Mouse (Mus musculus) CH12.LX (cell line): ENCODE measurements around the gene Rtca. TPM values are rescaled to one million over a fixed set of nuclear protein-coding genes. Genes with fewer than 3 reads are reported as not detected.

Experiments
- DNase-seq: peaks from one replicate; pipeline ENCODE4 v3.0.0-alpha.2; 2013; ENCODE audit errors: extremely low read depth
- H3K27ac ChIP-seq: 2 replicates; pipeline ENCODE4 v1.5.1; 2012; ENCODE audit warnings: low read depth, mild to moderate bottlenecking, control low read depth, moderate library complexity; ENCODE audit not compliant: insufficient read depth
- H3K27me3 ChIP-seq: replicated peaks from 2 replicates; pipeline ENCODE3; 2012; ENCODE audit warnings: inconsistent platforms
- H3K36me3 ChIP-seq, 2 experiments: replicated peaks in 1 of 2; 2 replicates each; pipeline versions ENCODE3 to v1.6.1; 2012; ENCODE audit warnings: inconsistent platforms in 1 of 2, low read length in 1 of 2, mild to moderate bottlenecking in 1 of 2, mixed read lengths in 1 of 2, moderate library complexity in 1 of 2; ENCODE audit not compliant: control insufficient read depth in 1 of 2, insufficient read depth in 1 of 2
- H3K4me1 ChIP-seq, 2 experiments: 2 replicates each; pipeline ENCODE4 v1.6.1; 2012; ENCODE audit warnings: inconsistent platforms in 1 of 2, moderate library complexity in 1 of 2; ENCODE audit not compliant: insufficient read depth in 2 of 2, control insufficient read depth in 1 of 2
- H3K4me2 ChIP-seq: 2 replicates; pipeline ENCODE4 v1.6.1; 2012; ENCODE audit warnings: low read depth, mild to moderate bottlenecking, control low read depth; ENCODE audit not compliant: poor library complexity, insufficient read depth, severe bottlenecking
- H3K4me3 ChIP-seq, 3 experiments: fragments of 150-350 bp in 1 of 3; sonication (generic) in 1 of 3; replicated peaks in 1 of 3; 2 replicates each; pipeline versions ENCODE3 to v1.5.1; 2011 to 2012; ENCODE audit warnings: low read depth in 2 of 3, low read length in 2 of 3, mild to moderate bottlenecking in 2 of 3, moderate library complexity in 2 of 3, control low read depth in 1 of 3, improper control_type of control experiment in 1 of 3, inconsistent platforms in 1 of 3, mixed read lengths in 1 of 3; ENCODE audit not compliant: poor library complexity in 1 of 3
- H3K79me2 ChIP-seq: replicated peaks from 2 replicates; pipeline ENCODE4 v1.6.1; 2012; ENCODE audit warnings: mild to moderate bottlenecking, moderate library complexity; ENCODE audit not compliant: control insufficient read depth, poor library complexity, insufficient read depth, severe bottlenecking; ENCODE audit errors: extremely low read depth
- H3K9ac ChIP-seq: 2 replicates; pipeline ENCODE4 v1.6.1; 2012; ENCODE audit warnings: low read depth, mild to moderate bottlenecking, control low read depth, moderate library complexity; ENCODE audit not compliant: insufficient read depth
- H3K9me3 ChIP-seq: replicated peaks from 2 replicates; pipeline ENCODE3; 2012; ENCODE audit warnings: low read length, inconsistent platforms, mixed read lengths
- BHLHE40 ChIP-seq: IDR thresholded peaks from 2 replicates; pipeline ENCODE4 v1.6.1; 2011; ENCODE audit warnings: mild to moderate bottlenecking, low read depth, low read length, improper control_type of control experiment
- CHD1 ChIP-seq: IDR thresholded peaks from 2 replicates; pipeline ENCODE4 v1.6.1; 2012; ENCODE audit warnings: low read depth, low read length, improper control_type of control experiment, inconsistent platforms
- CHD2 ChIP-seq: IDR thresholded peaks from 2 replicates; pipeline ENCODE4 v1.6.1; 2011; ENCODE audit warnings: low read length, improper control_type of control experiment
- CTCF ChIP-seq, 2 experiments: IDR thresholded peaks in 1 of 2; conservative IDR thresholded peaks in 1 of 2; 2 replicates each; pipeline ENCODE4 v1.5.1; 2011 to 2012; ENCODE audit warnings: low read depth in 2 of 2, low read length in 2 of 2, improper control_type of control experiment in 1 of 2, inconsistent platforms in 1 of 2, mild to moderate bottlenecking in 1 of 2, moderate library complexity in 1 of 2
- E2F4 ChIP-seq: IDR thresholded peaks from 2 replicates; pipeline ENCODE4 v1.6.1; 2011; ENCODE audit warnings: low read depth, low read length, improper control_type of control experiment; ENCODE audit not compliant: insufficient replicate concordance
- ELF1 ChIP-seq: IDR thresholded peaks from 2 replicates; pipeline ENCODE4 v1.6.1; 2014; ENCODE audit warnings: low read depth, mild to moderate bottlenecking, inconsistent platforms, low read length, improper control_type of control experiment
- EP300 ChIP-seq: IDR thresholded peaks from 2 replicates; pipeline ENCODE4 v1.6.1; 2011; ENCODE audit warnings: low read length, improper control_type of control experiment
- ETS1 ChIP-seq: conservative IDR thresholded peaks from 2 replicates; pipeline ENCODE4 v1.6.1; 2012; ENCODE audit warnings: low read depth, mild to moderate bottlenecking, inconsistent platforms, low read length, improper control_type of control experiment, moderate library complexity
- GABPA ChIP-seq: IDR thresholded peaks from 2 replicates; pipeline ENCODE4 v1.6.1; 2012; ENCODE audit warnings: low read depth, low read length, improper control_type of control experiment, inconsistent platforms; ENCODE audit not compliant: insufficient replicate concordance
- HCFC1 ChIP-seq: IDR thresholded peaks from 2 replicates; pipeline ENCODE4 v1.6.1; 2012; ENCODE audit warnings: low read depth, mild to moderate bottlenecking, inconsistent platforms, low read length, improper control_type of control experiment
- IRF4 ChIP-seq: IDR thresholded peaks from 2 replicates; pipeline ENCODE4 v1.6.1; 2014; ENCODE audit warnings: low read depth, mild to moderate bottlenecking, inconsistent platforms, low read length, improper control_type of control experiment
- JUN ChIP-seq: IDR thresholded peaks from 2 replicates; pipeline ENCODE4 v1.6.1; 2011; ENCODE audit warnings: low read depth, mild to moderate bottlenecking, low read length, improper control_type of control experiment, moderate library complexity; ENCODE audit not compliant: insufficient read depth
- JUND ChIP-seq: conservative IDR thresholded peaks from 2 replicates; pipeline ENCODE4 v1.6.1; 2011; ENCODE audit warnings: low read depth, low read length, improper control_type of control experiment
- KAT2A ChIP-seq: IDR thresholded peaks from 2 replicates; pipeline ENCODE4 v1.6.1; 2012; ENCODE audit warnings: low read length, improper control_type of control experiment, inconsistent platforms; ENCODE audit not compliant: insufficient replicate concordance
- MAFK ChIP-seq: IDR thresholded peaks from 2 replicates; pipeline ENCODE4 v1.6.1; 2011; ENCODE audit warnings: low read length, improper control_type of control experiment; ENCODE audit not compliant: insufficient replicate concordance
- MAX ChIP-seq: IDR thresholded peaks from 2 replicates; pipeline ENCODE4 v1.6.1; 2011; ENCODE audit warnings: low read length, improper control_type of control experiment
- MAZ ChIP-seq: IDR thresholded peaks from 2 replicates; pipeline ENCODE4 v1.6.1; 2012; ENCODE audit warnings: low read depth, mild to moderate bottlenecking, inconsistent platforms, low read length, improper control_type of control experiment, moderate library complexity
- MEF2A ChIP-seq: IDR thresholded peaks from 2 replicates; pipeline ENCODE4 v1.6.1; 2014; ENCODE audit warnings: low read depth, mild to moderate bottlenecking, inconsistent platforms, low read length, improper control_type of control experiment, borderline replicate concordance
- MXI1 ChIP-seq: IDR thresholded peaks from 2 replicates; pipeline ENCODE4 v1.6.1; 2011; ENCODE audit warnings: mild to moderate bottlenecking, low read depth, low read length, improper control_type of control experiment
- MYC ChIP-seq: IDR thresholded peaks from 2 replicates; pipeline ENCODE4 v1.6.1; 2011; ENCODE audit warnings: low read depth, mild to moderate bottlenecking, improper control_type of control experiment, low read length
- NELFE ChIP-seq: IDR thresholded peaks from 2 replicates; pipeline ENCODE4 v1.6.1; 2011; ENCODE audit warnings: low read depth, low read length, improper control_type of control experiment
- NRF1 ChIP-seq: IDR thresholded peaks from 2 replicates; pipeline ENCODE4 v1.6.1; 2014; ENCODE audit warnings: low read depth, mild to moderate bottlenecking, inconsistent platforms, low read length, improper control_type of control experiment, moderate library complexity
- PAX5 ChIP-seq: IDR thresholded peaks from 2 replicates; pipeline ENCODE4 v1.6.1; 2012; ENCODE audit warnings: low read length, inconsistent platforms, mixed read lengths
- POLR2A ChIP-seq: IDR thresholded peaks from 2 replicates; pipeline ENCODE4 v1.6.1; 2011; ENCODE audit warnings: low read depth, mild to moderate bottlenecking, improper control_type of control experiment, low read length
- POLR2AphosphoS2 ChIP-seq: IDR thresholded peaks from 2 replicates; pipeline ENCODE4 v1.6.1; 2011; ENCODE audit warnings: low read depth, low read length, improper control_type of control experiment
- RAD21 ChIP-seq: IDR thresholded peaks from 2 replicates; pipeline ENCODE4 v1.6.1; 2011; ENCODE audit warnings: low read depth, mild to moderate bottlenecking, low read length, improper control_type of control experiment, moderate library complexity
- RCOR1 ChIP-seq: conservative IDR thresholded peaks from 2 replicates; pipeline ENCODE4 v1.6.1; 2012; ENCODE audit warnings: low read depth, mild to moderate bottlenecking, inconsistent platforms, low read length, improper control_type of control experiment
- SIN3A ChIP-seq: IDR thresholded peaks from 2 replicates; pipeline ENCODE4 v1.6.1; 2012; ENCODE audit warnings: low read length, improper control_type of control experiment, inconsistent platforms
- SMC3 ChIP-seq: IDR thresholded peaks from 2 replicates; pipeline ENCODE4 v1.6.1; 2011; ENCODE audit warnings: low read depth, low read length, improper control_type of control experiment
- TBP ChIP-seq: conservative IDR thresholded peaks from 2 replicates; pipeline ENCODE4 v1.6.1; 2011; ENCODE audit warnings: low read depth, low read length, improper control_type of control experiment
- TCF12 ChIP-seq: IDR thresholded peaks from 2 replicates; pipeline ENCODE4 v1.6.1; 2014; ENCODE audit warnings: low read depth, mild to moderate bottlenecking, inconsistent platforms, low read length, improper control_type of control experiment
- UBTF ChIP-seq: IDR thresholded peaks from 2 replicates; pipeline ENCODE4 v1.6.1; 2012; ENCODE audit warnings: low read depth, mild to moderate bottlenecking, inconsistent platforms, low read length, improper control_type of control experiment, moderate library complexity
- USF1 ChIP-seq: IDR thresholded peaks from 2 replicates; pipeline ENCODE4 v1.6.1; 2014; ENCODE audit warnings: low read depth, mild to moderate bottlenecking, inconsistent platforms, low read length, improper control_type of control experiment
- USF2 ChIP-seq: conservative IDR thresholded peaks from 2 replicates; pipeline ENCODE4 v1.6.1; 2011; ENCODE audit warnings: low read depth, low read length, improper control_type of control experiment
- ZC3H11A ChIP-seq: IDR thresholded peaks from 2 replicates; pipeline ENCODE4 v1.6.1; 2012; ENCODE audit warnings: low read depth, mild to moderate bottlenecking, inconsistent platforms, low read length, improper control_type of control experiment
- ZKSCAN1 ChIP-seq: IDR thresholded peaks from 2 replicates; pipeline ENCODE4 v1.6.1; 2012; ENCODE audit warnings: low read depth, inconsistent platforms, low read length, improper control_type of control experiment, borderline replicate concordance
- ZMIZ1 ChIP-seq: IDR thresholded peaks from 2 replicates; pipeline ENCODE4 v1.6.1; 2012; ENCODE audit warnings: low read depth, mild to moderate bottlenecking, inconsistent platforms, low read length, improper control_type of control experiment
- ZNF384 ChIP-seq: IDR thresholded peaks from 2 replicates; pipeline ENCODE4 v1.6.1; 2012; ENCODE audit warnings: low read depth, low read length, improper control_type of control experiment, inconsistent platforms
- dilution Hi-C: fragments of 300-500 bp; cut with MboI; formaldehyde crosslinking; loops from 2 replicates; pipeline ENCODE4 v1.14.3; 2020; ENCODE audit warnings: low sequenced_read_pairs; ENCODE audit not compliant: extremely low pct_unique_long_range_greater_than_20kb, extremely low pct_ligation_motif_present
- in situ Hi-C: fragments of 300-500 bp; cut with MboI; formaldehyde crosslinking; loops from 3 replicates; pipeline ENCODE4 v1.14.3; 2019; ENCODE audit warnings: low sequenced_read_pairs, low pct_ligation_motif_present, low pct_unique_long_range_greater_than_20kb, mixed read lengths
- polyA plus RNA-seq: library from polyadenylated mRNA; unstranded; fragments of >175 nt; gene quantifications from 2 replicates; pipeline ENCODE4 v1.2.1, GENCODE M21; 2012; ENCODE audit warnings: low read depth; ENCODE audit not compliant: insufficient read length
- total RNA-seq, 2 experiments: library from RNA; depleted of rRNA; stranded (reverse); fragments of 300-350 nt in 1 of 2; fragments of >200 nt in 1 of 2; gene quantifications; 2 replicates each; pipeline ENCODE4 v1.2.3; 2012 to 2014

Gene Rtca
- total and polyA plus RNA-seq, 3 experiments: 57.8 to 80.1 (median 75.5) TPM

GRCm38 (mm10) chr3:116512904-116513716, 5.1 kb upstream of the Rtca start, which contains the start of gene Dbt:
Gene Dbt, plus strand, starts transcription at chr3:116513070.
- peak within 1 kb of the TSS; percentile 75 for H3K4me2 ChIP-seq
- no peaks in the 10 kb centered on the region; the same call in 1 of the 2 replicates for H3K79me2 ChIP-seq
- H3K4me1 ChIP-seq: peaks cover 13 to 39% of the 10 kb centered on the region in 2 experiments
- H3K27me3 ChIP-seq: no peaks in the 10 kb centered on the region
- TF ChIP-seq BHLHE40: peak; percentile 57
- TF ChIP-seq UBTF: no peak
- no peak for TF ChIP-seq CTCF (conservative IDR thresholded peaks at IDR 0.05 in 1 of 2, IDR thresholded peaks at IDR 0.05 in 1 of 2; ENCODE audit: low read depth in 2 of 2, low read length in 2 of 2)
- peak; percentile 81 for TF ChIP-seq TCF12
- TF ChIP-seq MAX: peak; percentile 68; the same call in 1 of the 2 replicates
- no peak for TF ChIP-seq ZC3H11A
- TF ChIP-seq JUN: no peak
- TF ChIP-seq RCOR1: no peak
- no peak for TF ChIP-seq EP300
- peak; percentile 63 for TF ChIP-seq HCFC1
- no peak for TF ChIP-seq E2F4
- no peak for TF ChIP-seq ZNF384
- no peak for TF ChIP-seq KAT2A
- no peak for TF ChIP-seq USF2
- peak; percentile 93 for TF ChIP-seq MXI1
- no peak for TF ChIP-seq MAFK
- TF ChIP-seq PAX5: no peak
- TF ChIP-seq MAZ: 0 out of 2 replicates have a peak, but pooled peaks have one; percentile 55
- no peak for TF ChIP-seq ZKSCAN1
- 0 out of 2 replicates have a peak, but pooled peaks have one; percentile 30 for TF ChIP-seq ZMIZ1
- TF ChIP-seq JUND: no peak
- peak; percentile 86 for TF ChIP-seq POLR2AphosphoS2
- peak; percentile 99 for TF ChIP-seq SIN3A
- peak; percentile 92 for TF ChIP-seq POLR2A
- peak; percentile 72 for TF ChIP-seq NELFE
- peak; percentile 90 for TF ChIP-seq TBP
- peak; percentile 42; the same call in 1 of the 2 replicates for TF ChIP-seq CHD2
- TF ChIP-seq MYC: peak; percentile 86
- TF ChIP-seq IRF4: 0 out of 2 replicates have a peak, but pooled peaks have one; percentile 1
- TF ChIP-seq NRF1: no peak
- TF ChIP-seq GABPA: no peak
- TF ChIP-seq RAD21: no peak
- no peak for TF ChIP-seq CHD1
- peak; percentile 88 for TF ChIP-seq ELF1
- no peak for TF ChIP-seq SMC3
- peak; percentile 30; the same call in 1 of the 2 replicates for TF ChIP-seq ETS1
- no peak for TF ChIP-seq USF1
- TF ChIP-seq MEF2A: peak; percentile 35; the same call in 1 of the 2 replicates
- TF ChIP-seq, all 38 proteins: peak for 18
- Histone ChIP-seq H3K36me3 (peaks cover 7 to 21% of the 10 kb centered on the region in 2 experiments), H3K27ac (no peak within 1 kb of the TSS), H3K9ac (peak within 1 kb of the TSS; percentile 72), H3K4me3 (peak within 1 kb of the TSS; percentile 70 to 94 (median 72)), H3K9me3 (no peaks in the 10 kb centered on the region)
- dilution Hi-C loops (no loop called here), in situ Hi-C loops (loop anchor here (25.0 kb wide), 1 partner anchor 224 kb away; no protein-coding TSS in a partner anchor)
- DNase-seq: peak; percentile 94
